Mouse (Mus musculus) thymus, postnatal 4 days (tissue): ENCODE measurements around the gene 9830107B12Rik.

Experiments
- DNase-seq: peaks from one replicate; pipeline ENCODE4 v3.0.0; 2021

The 9830107B12Rik gene

GRCm38 (mm10) chr17:48094820-48095680 is 51.0 kb downstream of the 9830107B12Rik start:
- no peak for DNase-seq

DNA sequence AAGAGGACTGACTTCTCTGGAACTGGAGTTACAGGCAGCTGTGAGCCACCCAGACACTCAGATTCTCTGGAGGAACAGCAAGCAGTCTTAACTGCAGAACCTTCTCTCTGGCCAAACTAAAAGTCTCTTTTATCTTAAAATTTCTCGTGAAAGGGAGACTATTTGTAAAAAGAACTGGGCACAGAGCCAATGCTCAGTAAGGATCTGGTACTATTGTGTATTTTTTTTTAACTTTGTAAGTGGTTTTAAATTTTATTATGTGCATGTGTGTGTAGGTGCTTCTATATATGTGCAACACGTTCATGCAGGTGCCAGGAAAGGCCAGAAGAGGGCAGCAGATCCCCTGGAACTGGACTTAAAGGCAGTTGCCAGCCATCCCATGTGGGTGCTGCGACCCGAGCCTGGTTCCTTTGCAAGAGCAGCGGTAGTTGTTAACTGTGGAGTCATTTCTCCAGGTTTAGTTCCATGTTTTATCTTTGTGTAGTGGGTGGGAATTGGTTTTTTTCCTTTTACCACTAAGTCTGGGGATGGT is 52.7 kb downstream of the 9830107B12Rik start:
- DNase-seq, result peak; percentile 37

GRCm38 (mm10) chr17:48090305-48090704 is 55.8 kb downstream of the 9830107B12Rik start:
- DNase-seq, result no peak

- no peak for DNase-seq
These were observed 56.6 kb downstream of the 9830107B12Rik start for GRCm38 (mm10) chr17:48089446-48089845.

- DNase-seq, result no peak
These were observed 57.0 kb downstream of the 9830107B12Rik start, which contains the start of gene 1700067P10Rik for GRCm38 (mm10) chr17:48089019-48089418. Gene 1700067P10Rik (plus strand): TSS chr17:48089319.

- no peak for DNase-seq
These were observed 65.4 kb downstream of the 9830107B12Rik start for GRCm38 (mm10) chr17:48080626-48081025.
